Mouse (Mus musculus): ENCODE data around the gene Nf2.

DNA sequence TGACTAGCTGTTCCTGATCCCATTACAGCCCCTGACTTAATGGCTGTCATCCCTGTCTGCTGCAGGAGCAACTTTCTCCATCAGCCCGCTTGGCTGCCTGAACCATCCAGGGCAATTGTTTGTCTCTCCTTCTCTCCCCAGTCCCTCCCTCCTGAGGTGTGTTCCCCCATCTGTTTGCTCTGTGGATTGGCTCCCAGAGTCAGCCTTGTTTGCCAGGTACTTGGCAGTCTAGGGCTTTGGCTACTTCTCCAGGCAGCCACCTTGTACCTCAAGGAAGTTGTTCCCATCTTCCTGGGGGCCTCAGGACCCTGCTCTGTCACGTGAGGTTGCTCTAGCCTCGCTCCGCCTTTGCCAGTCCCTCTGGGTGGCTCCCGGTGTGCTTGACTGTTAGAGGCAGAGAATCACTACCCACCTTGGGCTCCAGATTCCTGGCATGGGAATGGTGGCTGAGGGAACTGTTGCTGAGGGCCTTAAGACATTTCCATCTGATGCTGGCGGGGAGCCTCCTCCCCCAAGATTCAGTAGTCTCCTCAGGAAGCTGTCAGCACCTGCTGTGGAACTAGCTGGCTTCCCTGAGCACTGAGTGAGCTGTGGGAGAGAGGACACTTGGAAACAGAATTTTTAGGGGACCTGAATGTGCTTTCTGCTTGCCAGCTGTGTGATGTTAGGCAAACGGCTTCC lies 128.3 kb downstream of the Nf2 start:
- TF ChIP-seq CTCF (IDR thresholded peaks at IDR 0.05; ENCODE audit: borderline replicate concordance, insufficient read depth, low read length) (no peak), POLR2A (IDR thresholded peaks at IDR 0.05; ENCODE audit: low read depth, low read length) (no peak)
